Mouse (Mus musculus) lung, postnatal 14 days (tissue): Measurements from ENCODE around the gene Mis12.

Experiments used
- DNase-seq: peaks from one replicate; pipeline ENCODE4 v3.0.0; 2021

The Mis12 gene

GRCm38 (mm10) chr11:71018416-71019200 is 803 bp upstream of the Mis12 start:
- no peak for DNase-seq

DNA sequence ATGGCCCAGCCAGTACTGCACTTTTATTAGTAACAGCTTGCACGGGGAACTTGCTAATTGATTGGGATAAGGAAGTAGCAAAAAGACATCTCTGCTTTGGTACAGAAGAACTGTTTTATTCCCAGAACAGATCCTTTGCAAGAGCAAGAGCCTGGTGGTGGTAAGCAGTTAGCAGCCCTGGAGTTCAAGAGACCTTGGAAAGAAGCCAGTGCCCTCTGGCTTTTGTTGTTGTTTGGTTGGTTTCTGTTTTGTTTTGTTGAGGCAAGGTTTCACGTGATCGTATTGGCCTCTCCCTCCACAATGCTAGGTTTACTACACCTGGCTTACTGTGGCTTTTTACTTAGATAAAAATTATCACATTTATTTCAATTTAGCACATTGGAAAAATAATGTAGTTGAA is 8.9 kb downstream of the Mis12 start:
- DNase-seq, result no peak

- no peak for DNase-seq
Observed at GRCm38 (mm10) chr11:71029403-71030118, 10.2 kb downstream of the Mis12 start.

- DNase-seq, result no peak
Observed at GRCm38 (mm10) chr11:71032070-71032469, 12.7 kb downstream of the Mis12 start.

GRCm38 (mm10) chr11:71032491-71033162 is 13.2 kb downstream of the Mis12 start:
- DNase-seq, result no peak

- DNase-seq, result peak; percentile 29
Observed at GRCm38 (mm10) chr11:71033163-71033761, 13.9 kb downstream of the Mis12 start, which contains the start of gene 6330403K07Rik. TSS of gene 6330403K07Rik (minus strand) at chr11:71033513.

- DNase-seq, result no peak
Observed at GRCm38 (mm10) chr11:71039526-71040298, 20.3 kb downstream of the Mis12 start.

DNA sequence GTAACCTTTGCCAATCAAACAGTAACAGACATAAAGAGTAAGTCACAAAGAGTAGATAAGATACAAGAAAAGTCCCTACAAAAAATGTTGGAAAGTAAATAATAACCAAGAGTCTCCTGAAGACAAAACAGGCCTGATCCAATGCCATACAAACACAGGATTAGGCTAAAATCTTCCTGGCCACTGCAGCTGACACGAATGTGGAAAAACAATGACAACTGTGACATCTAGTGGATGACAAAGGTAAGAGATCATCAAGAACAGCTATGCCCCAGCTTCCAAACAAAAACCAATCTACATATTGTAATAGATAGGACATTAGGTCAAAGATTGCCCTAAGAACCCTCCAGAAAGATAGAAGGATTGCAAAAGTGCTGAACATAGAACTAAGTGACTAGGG is 33.1 kb downstream of the Mis12 start:
- DNase-seq, result peak; percentile 7

- DNase-seq, result no peak
Observed at GRCm38 (mm10) chr11:71076342-71076741, 56.9 kb downstream of the Mis12 start.
